Mouse (Mus musculus) hindbrain, postnatal 0 days (tissue): ENCODE data around the gene Gpr162. TPM values are rescaled to one million over a fixed set of nuclear protein-coding genes. Genes with fewer than 3 reads are reported as not detected.

Experiments
- ATAC-seq: fragments of 200-750 bp; cut with Nextera tagmentation; 2 replicates; pipeline ENCODE4 v1.8.0; 2017; ENCODE audit warnings: mild to moderate bottlenecking, moderate TSS enrichment, moderate library complexity
- DNase-seq: peaks from one replicate; pipeline ENCODE4 v3.0.0-alpha.2; 2015; ENCODE audit warnings: low spot score
- H3K27ac ChIP-seq: fragments of 300-500 bp; sonication (generic); 2 replicates; pipeline ENCODE4 v1.5.1; 2014; ENCODE audit warnings: mild to moderate bottlenecking
- H3K27me3 ChIP-seq: fragments of 300-500 bp; sonication (generic); 2 replicates; pipeline ENCODE4 v1.6.1; 2014; ENCODE audit warnings: low read length, mixed read lengths; ENCODE audit not compliant: insufficient read depth
- H3K36me3 ChIP-seq: fragments of 300-500 bp; sonication (generic); 2 replicates; pipeline ENCODE4 v1.6.1; 2014; ENCODE audit warnings: low read length, mixed read lengths; ENCODE audit not compliant: insufficient read depth
- H3K4me1 ChIP-seq: fragments of 300-500 bp; sonication (generic); 2 replicates; pipeline ENCODE4 v1.6.1; 2014; ENCODE audit warnings: antibody characterized with exemption, low read length, mixed read lengths; ENCODE audit not compliant: insufficient read depth
- H3K4me2 ChIP-seq: fragments of 300-500 bp; sonication (generic); 2 replicates; pipeline ENCODE4 v1.6.1; 2014; ENCODE audit warnings: low read depth, mild to moderate bottlenecking, low read length, moderate library complexity, mixed read lengths
- H3K4me3 ChIP-seq: fragments of 300-500 bp; sonication (generic); 2 replicates; pipeline ENCODE4 v1.5.1; 2014; ENCODE audit warnings: low read length
- H3K9ac ChIP-seq: fragments of 300-500 bp; sonication (generic); replicated peaks from 2 replicates; pipeline ENCODE4 v1.6.1; 2014; ENCODE audit warnings: mild to moderate bottlenecking, low read length, moderate library complexity, mixed read lengths
- H3K9me3 ChIP-seq: fragments of 300-500 bp; sonication (generic); 2 replicates; pipeline ENCODE4 v1.6.1; 2016; ENCODE audit warnings: low read length, mixed read lengths
- CTCF ChIP-seq: IDR thresholded peaks from 2 replicates; pipeline ENCODE4 v1.5.1; 2016; ENCODE audit warnings: antibody characterized with exemption, control low read depth, low read depth
- WGBS: fragments of 180-500 bp; shearing (Covaris S2); extraction: QIAGEN DNeasy Blood & Tissue Kit; methylation state at CpG from one replicate; pipeline ENCODE4 v1.1.7; 2014; 5-methylcytosine and 5-hydroxymethylcytosine counted together
- polyA plus RNA-seq: library from polyadenylated mRNA; unstranded; fragments of >200 nt; fragmentation: Nextera tagmentation; extraction: Ambion mirVana; gene quantifications from 2 replicates; pipeline ENCODE4 v1.2.1, GENCODE M21; 2015
- total RNA-seq: library from RNA; depleted of rRNA; stranded (reverse); fragments of >200 nt; gene quantifications from 2 replicates; pipeline ENCODE4 v1.2.3, GENCODE M21; 2014

Gpr162 gene
- total and polyA plus RNA-seq, 2 experiments from 2014 or later: 31.9 to 194 TPM

DNA sequence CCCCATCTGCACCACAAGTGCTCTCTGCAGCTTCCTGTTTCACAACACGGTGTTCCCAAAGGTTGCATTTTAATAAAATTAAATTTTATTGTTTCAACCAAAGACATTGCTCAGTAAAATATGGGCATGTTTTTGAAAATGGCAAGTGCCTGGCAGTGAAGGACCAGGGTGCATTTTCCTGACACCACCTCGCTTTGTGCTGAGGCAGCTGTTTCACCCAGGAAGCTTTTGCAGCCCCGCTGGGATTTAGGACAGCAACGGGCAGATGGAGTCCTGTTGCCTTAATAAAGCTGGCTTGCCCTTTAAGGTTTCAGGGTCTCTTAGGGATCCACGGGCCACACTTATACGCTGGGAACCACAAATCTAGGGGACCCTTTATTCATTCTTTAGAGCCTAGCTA is 27.2 kb upstream of the Gpr162 start:
- H3K27ac ChIP-seq: no peak overlapping the region
- DNase-seq: no peak
- no peaks in the 10 kb centered on the region for H3K9me3 ChIP-seq

DNA sequence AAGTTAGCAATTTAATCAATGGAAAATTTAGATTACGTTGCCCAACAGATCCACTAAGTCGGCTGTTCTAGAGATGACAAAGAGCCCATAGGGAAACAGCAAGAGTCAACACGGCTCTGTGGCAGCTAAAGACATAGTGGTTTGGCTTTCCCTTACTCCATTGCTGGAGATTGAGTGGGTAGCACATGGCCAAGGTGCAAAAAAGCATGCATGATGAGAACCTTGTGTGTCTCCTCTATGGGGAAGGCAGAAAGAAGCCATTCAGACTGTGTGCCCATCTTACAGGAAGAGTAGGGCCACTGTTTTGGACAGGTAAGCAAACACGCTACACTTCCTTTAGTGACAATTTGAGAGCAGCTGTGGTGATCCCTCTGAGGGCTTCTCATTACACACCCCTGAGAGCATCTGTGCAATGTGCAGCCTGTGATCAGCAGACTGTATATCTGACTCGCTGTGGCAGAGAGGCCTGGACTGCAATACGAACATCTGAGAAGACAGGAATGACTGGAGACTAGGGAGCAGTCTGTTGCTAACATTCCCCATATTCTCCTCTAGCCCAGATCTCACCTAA is 24.9 kb upstream of the Gpr162 start:
- Histone ChIP-seq H3K27ac (no peak overlapping the region), H3K4me3 (no peak overlapping the region), H3K4me1 (no peaks in the 10 kb centered on the region), H3K4me2 (no peak overlapping the region), H3K27me3 (no peaks in the 10 kb centered on the region), H3K9ac (no peak overlapping the region), H3K9me3 (no peaks in the 10 kb centered on the region), H3K36me3 (no peaks in the 10 kb centered on the region)
- no peak for ATAC-seq
- DNase-seq: no peak
- no peak for TF ChIP-seq CTCF
- 88% methylated on average over 6 of the region's 6 CpGs for WGBS

More for the DNA sequence above, 27.2 kb upstream of the Gpr162 start:
- no peak for ATAC-seq
- Histone ChIP-seq H3K9ac (no peak overlapping the region), H3K4me2 (no peak overlapping the region), H3K27me3 (no peaks in the 10 kb centered on the region), H3K4me1 (no peaks in the 10 kb centered on the region), H3K4me3 (no peak overlapping the region), H3K36me3 (no peaks in the 10 kb centered on the region)
- no peak for TF ChIP-seq CTCF
- 61% methylated on average over 6 of the region's 6 CpGs for WGBS

DNA sequence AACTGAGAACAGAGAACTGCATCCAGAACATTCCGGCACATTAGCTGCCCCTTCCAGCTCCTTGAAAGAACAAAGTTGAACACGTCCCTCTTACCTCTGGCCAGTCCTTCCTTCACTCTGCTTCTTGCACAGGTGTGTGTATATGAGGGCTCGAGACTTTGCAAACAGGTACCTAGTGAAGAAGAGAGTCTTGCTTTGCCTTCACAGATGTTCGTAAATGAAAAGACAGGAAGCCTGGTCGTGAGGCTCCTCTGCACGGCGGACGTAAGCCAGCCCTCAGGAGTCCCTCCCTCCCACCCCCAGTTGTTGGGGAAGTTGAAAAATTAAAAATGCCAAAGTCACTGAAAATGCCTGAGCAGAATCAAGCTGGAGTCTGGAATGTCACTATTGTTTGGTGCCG is 24.2 kb upstream of the Gpr162 start, which contains the start of gene Cd4:
TSS of gene Cd4 (minus strand) at position 236 of the 400 bp plus-strand sequence.
- H3K9me3 ChIP-seq: no peaks in the 10 kb centered on the region
- DNase-seq (no peak), ATAC-seq (no peak)
- no peak within 1 kb of the TSS for H3K27ac ChIP-seq
- no peak within 1 kb of the TSS for H3K4me3 ChIP-seq
- H3K4me1 ChIP-seq: no peaks in the 10 kb centered on the region
- TF ChIP-seq CTCF: no peak
- WGBS: 86% methylated on average over 9 of the region's 9 CpGs
- no peak within 1 kb of the TSS for H3K4me2 ChIP-seq
- no peak within 1 kb of the TSS for H3K9ac ChIP-seq
- no peaks in the 10 kb centered on the region for H3K36me3 ChIP-seq
- no peaks in the 10 kb centered on the region for H3K27me3 ChIP-seq

DNA sequence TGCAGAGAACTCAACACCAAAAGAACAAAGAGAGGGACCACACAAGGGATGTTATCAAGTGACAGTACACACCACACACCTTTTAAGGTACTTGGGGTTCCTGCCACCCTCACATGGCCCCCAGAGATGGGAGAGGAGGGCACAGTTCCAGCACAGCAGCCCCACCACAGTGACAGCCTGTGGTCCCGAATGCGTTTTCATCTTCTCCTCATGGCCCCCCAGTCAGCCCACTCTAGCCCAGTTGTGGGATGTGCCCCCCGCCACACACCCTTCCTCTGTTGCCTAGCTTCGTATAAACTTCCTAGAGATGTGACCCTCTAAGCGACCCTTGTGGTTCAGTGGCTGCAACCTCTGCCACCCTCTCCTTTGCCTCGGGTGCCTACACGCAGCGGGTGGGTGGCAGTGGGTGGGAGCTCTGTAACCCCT is 22.2 kb upstream of the Gpr162 start:
- no peaks in the 10 kb centered on the region for H3K9me3 ChIP-seq
- H3K27ac ChIP-seq: no peak overlapping the region
- H3K4me1 ChIP-seq: no peaks in the 10 kb centered on the region
- WGBS: 91% methylated on average over 8 of the region's 8 CpGs
- no peak for ATAC-seq
- H3K4me2 ChIP-seq: no peak overlapping the region
- no peak for DNase-seq
- H3K27me3 ChIP-seq: no peaks in the 10 kb centered on the region
- H3K4me3 ChIP-seq: no peak overlapping the region
- H3K36me3 ChIP-seq: no peaks in the 10 kb centered on the region
- no peak overlapping the region for H3K9ac ChIP-seq
- TF ChIP-seq CTCF: no peak

DNA sequence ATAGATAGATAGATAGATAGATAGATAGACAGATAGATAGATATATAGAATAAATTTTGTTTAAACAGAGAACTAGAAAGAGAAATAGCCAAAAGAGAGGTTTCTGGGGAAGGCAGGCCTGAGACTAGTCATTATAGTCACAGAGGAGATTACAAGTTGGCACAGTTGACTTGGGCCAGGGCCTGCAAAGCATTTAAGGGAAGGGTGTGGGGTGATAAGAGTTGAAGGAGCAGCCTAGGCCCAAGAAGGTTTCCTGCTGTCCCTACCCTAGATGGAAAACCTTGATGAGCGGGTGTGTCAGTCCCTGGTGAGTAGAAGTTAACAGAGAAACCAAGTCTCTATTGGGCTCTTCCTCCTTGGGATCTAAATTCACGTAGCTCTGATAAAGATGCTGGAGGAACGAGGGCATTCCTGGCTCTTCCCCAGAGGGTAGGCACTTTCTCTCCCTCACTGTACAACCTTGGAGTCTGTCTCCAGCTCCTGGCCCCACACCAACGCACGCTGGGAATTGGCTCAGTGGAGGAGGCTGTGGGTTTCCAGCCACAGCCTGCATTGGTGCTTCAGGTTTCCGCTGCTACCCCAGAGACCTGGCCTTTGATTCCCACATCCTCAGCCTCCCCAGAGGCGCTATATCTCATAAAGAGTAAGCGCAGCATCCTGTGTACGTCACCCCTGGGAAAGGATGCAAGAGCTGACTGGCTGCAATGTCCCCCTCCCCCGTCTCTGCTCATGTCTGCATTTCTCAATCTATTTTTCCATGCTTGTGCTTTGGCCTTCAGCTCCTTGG is 21.1 kb upstream of the Gpr162 start:
- TF ChIP-seq CTCF: no peak
- peak; percentile 24 for DNase-seq
- H3K4me2 ChIP-seq: no peak overlapping the region

DNA sequence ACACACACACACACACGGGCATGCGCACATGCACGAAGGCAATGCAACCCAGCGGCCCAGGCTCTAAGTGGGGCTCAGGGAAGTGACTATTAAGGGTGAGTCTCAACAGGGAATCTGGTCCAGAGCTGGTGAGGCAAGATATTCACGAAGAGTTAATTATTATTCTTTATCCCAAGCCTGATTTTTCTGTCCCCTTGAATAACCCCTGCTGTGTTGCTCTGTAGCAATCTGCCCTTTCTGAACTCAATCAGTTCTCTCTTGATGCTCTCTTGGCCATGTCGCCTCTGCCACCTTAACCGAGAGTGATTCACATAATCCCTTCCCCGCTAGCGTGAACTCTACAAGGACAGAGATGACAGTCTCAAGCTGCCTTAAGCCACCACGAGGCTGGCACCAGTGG is 19.6 kb upstream of the Gpr162 start:
- no peak overlapping the region for H3K4me3 ChIP-seq
- no peak overlapping the region for H3K4me2 ChIP-seq
- WGBS: 73% methylated on average over 10 of the region's 10 CpGs
- no peak overlapping the region for H3K9ac ChIP-seq
- no peak for TF ChIP-seq CTCF
- H3K36me3 ChIP-seq: no peaks in the 10 kb centered on the region
- no peaks in the 10 kb centered on the region for H3K9me3 ChIP-seq
- ATAC-seq (no peak), DNase-seq (no peak)
- no peaks in the 10 kb centered on the region for H3K4me1 ChIP-seq
- no peaks in the 10 kb centered on the region for H3K27me3 ChIP-seq
- H3K27ac ChIP-seq: no peak overlapping the region

More for the DNA sequence above, 21.1 kb upstream of the Gpr162 start:
- 58% methylated on average over 10 of the region's 10 CpGs for WGBS
- ATAC-seq: no peak
- H3K4me3 ChIP-seq: no peak overlapping the region
- H3K36me3 ChIP-seq: no peaks in the 10 kb centered on the region
- H3K27ac ChIP-seq: no peak overlapping the region
- no peak overlapping the region for H3K9ac ChIP-seq
- H3K4me1 ChIP-seq: no peaks in the 10 kb centered on the region
- H3K27me3 ChIP-seq: no peaks in the 10 kb centered on the region
- no peaks in the 10 kb centered on the region for H3K9me3 ChIP-seq

DNA sequence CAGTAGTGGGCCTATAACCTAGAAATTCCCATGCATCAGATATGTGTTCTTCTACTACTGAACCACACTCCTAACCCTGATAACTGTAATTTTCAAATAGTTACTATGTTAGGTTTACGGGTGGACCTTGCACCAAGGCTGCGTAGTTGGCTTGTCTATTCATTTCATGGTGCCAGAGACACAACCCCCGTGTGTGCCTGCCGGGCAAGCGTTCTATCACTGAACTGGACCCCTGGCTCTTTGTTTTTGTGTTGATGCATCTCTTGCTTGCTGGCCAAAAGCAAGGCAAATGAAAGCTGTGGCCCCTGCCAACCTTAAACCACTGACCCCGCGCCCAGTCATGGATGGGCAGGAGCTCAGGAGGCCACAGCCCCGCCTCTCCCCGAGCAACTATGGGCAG is 18.0 kb upstream of the Gpr162 start:
- no peaks in the 10 kb centered on the region for H3K9me3 ChIP-seq
- no peak for TF ChIP-seq CTCF
- H3K4me1 ChIP-seq: no peaks in the 10 kb centered on the region
- H3K36me3 ChIP-seq: no peaks in the 10 kb centered on the region
- H3K27ac ChIP-seq: no peak overlapping the region
- no peak overlapping the region for H3K4me3 ChIP-seq
- no peak for DNase-seq
- no peak for ATAC-seq
- no peak overlapping the region for H3K4me2 ChIP-seq
- 86% methylated on average over 9 of the region's 9 CpGs for WGBS
- H3K9ac ChIP-seq: no peak overlapping the region
- no peaks in the 10 kb centered on the region for H3K27me3 ChIP-seq
